Mouse (Mus musculus) lung, embryonic 16.5 days (tissue): ENCODE results near the gene Sgce. TPM values are rescaled to one million over a fixed set of nuclear protein-coding genes. Genes with fewer than 3 reads are reported as not detected.

Experiments used
- ATAC-seq: fragments of 200-750 bp; cut with Nextera tagmentation; 2 replicates; pipeline ENCODE4 v1.8.0; 2017; ENCODE audit warnings: low read depth, mild to moderate bottlenecking, moderate library complexity
- H3K27ac ChIP-seq: fragments of 300-500 bp; sonication (generic); 2 replicates; pipeline ENCODE4 v1.5.1; 2014; ENCODE audit warnings: mild to moderate bottlenecking, control low read depth, low read length
- H3K27me3 ChIP-seq: fragments of 300-500 bp; sonication (generic); 2 replicates; pipeline ENCODE4 v1.6.1; 2014; ENCODE audit warnings: low read depth, low read length, mixed read lengths; ENCODE audit not compliant: control insufficient read depth, insufficient read depth
- H3K36me3 ChIP-seq: fragments of 300-500 bp; sonication (generic); 2 replicates; pipeline ENCODE4 v1.6.1; 2014; ENCODE audit warnings: low read length; ENCODE audit not compliant: control insufficient read depth, insufficient read depth
- H3K4me1 ChIP-seq: fragments of 300-500 bp; sonication (generic); replicated peaks from 2 replicates; pipeline ENCODE4 v1.6.1; 2014; ENCODE audit warnings: low read length, mixed read lengths; ENCODE audit not compliant: control insufficient read depth, insufficient read depth
- H3K4me2 ChIP-seq: fragments of 300-500 bp; sonication (generic); 2 replicates; pipeline ENCODE4 v1.6.1; 2014; ENCODE audit warnings: low read depth, low read length, control low read depth
- H3K4me3 ChIP-seq: fragments of 300-500 bp; sonication (generic); 2 replicates; pipeline ENCODE4 v1.5.1; 2014; ENCODE audit warnings: mild to moderate bottlenecking, low read length, control low read depth
- H3K9ac ChIP-seq: fragments of 300-500 bp; sonication (generic); 2 replicates; pipeline ENCODE4 v1.6.1; 2014; ENCODE audit warnings: low read length, control low read depth
- H3K9me3 ChIP-seq: fragments of 300-500 bp; sonication (generic); 2 replicates; pipeline ENCODE4 v1.6.1; 2016; ENCODE audit warnings: low read length; ENCODE audit not compliant: control insufficient read depth
- WGBS: fragments of 180-500 bp; shearing (Covaris S2); extraction: QIAGEN DNeasy Blood & Tissue Kit; methylation state at CpG from one replicate; pipeline ENCODE4 v1.1.7; 2014; 5-methylcytosine and 5-hydroxymethylcytosine counted together
- polyA plus RNA-seq: library from polyadenylated mRNA; unstranded; fragments of >200 nt; fragmentation: Nextera tagmentation; extraction: Ambion mirVana; gene quantifications from 2 replicates; pipeline ENCODE4 v1.2.1, GENCODE M21; 2015

Gene Sgce
- polyA plus RNA-seq, 1 experiment from 2014 or later = 78.0 TPM

DNA sequence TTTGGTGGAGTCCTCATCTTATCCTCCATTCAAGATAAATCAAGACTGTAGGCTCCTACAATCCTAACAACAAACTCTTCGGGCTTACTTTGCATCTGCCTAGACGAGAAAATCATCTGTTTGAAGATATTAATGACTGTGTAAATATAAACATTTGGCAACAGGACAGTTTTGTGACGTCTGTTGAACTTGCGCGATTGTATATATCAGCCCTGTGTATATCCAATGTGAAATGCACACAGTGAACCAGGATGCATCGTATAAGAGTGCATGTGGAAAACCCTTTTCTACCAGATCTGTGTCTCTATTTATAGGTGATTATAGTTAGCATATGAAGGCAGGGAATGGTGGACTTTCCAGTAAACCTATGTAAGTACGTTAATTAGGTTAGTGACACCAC is 104.9 kb downstream of the Sgce start:
- H3K27ac ChIP-seq = no peak overlapping the region
- no peak overlapping the region for H3K4me2 ChIP-seq
- H3K4me1 ChIP-seq = no peaks in the 10 kb centered on the region
- no peak for ATAC-seq
- no peak overlapping the region for H3K4me3 ChIP-seq
- 59% methylated on average over 7 of the region's 7 CpGs for WGBS
- no peak overlapping the region for H3K9ac ChIP-seq
- no peaks in the 10 kb centered on the region for H3K9me3 ChIP-seq
- no peaks in the 10 kb centered on the region for H3K27me3 ChIP-seq
- peaks cover 9% of the 10 kb centered on the region for H3K36me3 ChIP-seq

DNA sequence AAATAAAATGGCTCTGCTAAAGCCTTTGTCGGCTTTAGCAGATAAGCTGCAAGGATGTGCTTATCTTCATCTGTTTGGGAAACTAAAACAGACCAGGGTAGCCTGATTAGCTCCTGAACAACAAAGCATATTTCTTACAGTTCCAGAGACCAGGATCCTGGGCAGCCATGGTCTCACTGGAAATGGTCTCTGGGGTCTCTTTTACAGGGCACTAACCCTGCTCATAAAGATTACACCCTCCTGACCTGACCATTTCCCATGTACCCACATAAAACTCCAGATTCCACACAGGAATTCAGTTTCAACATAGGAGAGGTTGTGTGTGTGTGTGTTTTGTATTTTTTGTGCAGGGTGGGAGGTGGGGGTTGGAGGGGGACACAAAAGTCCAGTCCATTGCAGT is 112.2 kb downstream of the Sgce start:
- Histone ChIP-seq H3K9ac (no peak overlapping the region), H3K27me3 (no peaks in the 10 kb centered on the region), H3K4me3 (no peak overlapping the region), H3K4me2 (no peak overlapping the region), H3K9me3 (no peaks in the 10 kb centered on the region), H3K4me1 (no peaks in the 10 kb centered on the region), H3K36me3 (peaks cover 10% of the 10 kb centered on the region; the same call in 1 of the 2 replicates), H3K27ac (no peak overlapping the region)
- WGBS = 38% methylated on average over 1 of the region's 1 CpGs
- ATAC-seq = no peak

DNA sequence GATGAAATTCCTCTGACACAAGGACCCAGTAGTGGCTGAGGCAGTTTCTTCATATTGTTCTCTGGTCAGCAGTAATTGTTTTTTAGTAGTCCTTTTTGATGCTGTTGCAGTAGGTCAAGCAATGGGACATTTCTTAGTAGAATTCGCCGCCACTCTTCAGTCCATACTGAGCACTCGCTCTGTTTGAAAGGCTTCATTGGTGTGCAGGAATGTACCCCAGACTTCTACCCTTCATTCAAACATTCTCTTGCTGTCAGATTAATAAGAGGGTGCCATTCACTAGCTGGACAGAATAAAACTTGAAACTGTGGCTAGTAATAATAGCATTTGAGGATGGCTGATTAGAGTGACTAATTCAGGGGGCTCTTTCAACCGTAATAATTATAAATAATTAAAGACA is 113.8 kb downstream of the Sgce start:
- 94% methylated on average over 4 of the region's 4 CpGs for WGBS

DNA sequence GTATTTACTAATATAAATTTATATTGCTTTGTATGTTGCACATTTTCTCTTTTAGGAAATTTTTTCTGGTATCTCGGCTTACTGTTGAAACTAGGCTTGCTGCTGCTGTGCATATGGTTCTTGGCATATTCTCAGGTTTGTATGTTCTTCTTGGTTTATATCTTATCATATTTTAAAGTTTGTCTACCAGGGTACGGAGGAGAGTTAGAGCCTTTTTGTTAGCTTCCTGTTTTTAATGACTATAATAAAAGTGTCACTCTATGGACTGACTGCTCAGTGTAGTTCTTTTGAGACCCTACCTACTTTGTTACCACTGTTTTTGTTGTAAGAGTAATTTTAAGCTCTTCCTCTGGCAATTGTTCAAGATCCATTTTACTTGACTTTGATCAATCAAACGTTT is 115.5 kb downstream of the Sgce start:
- Histone ChIP-seq H3K9me3 (no peaks in the 10 kb centered on the region), H3K36me3 (peaks cover 4% of the 10 kb centered on the region; the same call in 1 of the 2 replicates), H3K27ac (no peak overlapping the region), H3K4me1 (no peaks in the 10 kb centered on the region), H3K9ac (no peak overlapping the region), H3K27me3 (no peaks in the 10 kb centered on the region), H3K4me3 (no peak overlapping the region), H3K4me2 (no peak overlapping the region)
- no peak for ATAC-seq
- 62% methylated on average over 3 of the region's 3 CpGs for WGBS

More for the DNA sequence above, 113.8 kb downstream of the Sgce start:
- H3K27ac ChIP-seq = no peak overlapping the region
- no peaks in the 10 kb centered on the region for H3K9me3 ChIP-seq
- H3K4me1 ChIP-seq = no peaks in the 10 kb centered on the region
- no peaks in the 10 kb centered on the region for H3K27me3 ChIP-seq
- no peak for ATAC-seq
- H3K4me2 ChIP-seq = no peak overlapping the region
- H3K36me3 ChIP-seq = peaks cover 9% of the 10 kb centered on the region; the same call in 1 of the 2 replicates
- H3K4me3 ChIP-seq = no peak overlapping the region
- H3K9ac ChIP-seq = no peak overlapping the region

Other genes starting within 250 kb of the Sgce start
- 771 and 862 TPM in 2 replicates for gene Col1a2, start 242.4 kb downstream of the Sgce start, polyA plus RNA-seq
- gene Casd1, start 146.4 kb downstream of the Sgce start, polyA plus RNA-seq = 29.9 and 32.2 TPM in 2 replicates
- 1.6 and 1.9 TPM in 2 replicates for gene Peg10, start 99 bp upstream of the Sgce start, polyA plus RNA-seq
- gene Ppp1r9a, start 155.7 kb upstream of the Sgce start, polyA plus RNA-seq = 15.4 and 16.2 TPM in 2 replicates